Mouse (Mus musculus): ENCODE measurements around the gene Nxpe3.

GRCm38 (mm10) chr16:55884246-55884645 lies 10.8 kb downstream of the Nxpe3 start:
- TF ChIP-seq CTCF (IDR thresholded peaks at IDR 0.05; ENCODE audit: borderline replicate concordance, insufficient read depth, low read length), result no peak
- no peak for TF ChIP-seq POLR2A (IDR thresholded peaks at IDR 0.05; ENCODE audit: low read depth, low read length)
